ENCODE assay signal across 17 mouse cellular contexts in the genomic region with DNA sequence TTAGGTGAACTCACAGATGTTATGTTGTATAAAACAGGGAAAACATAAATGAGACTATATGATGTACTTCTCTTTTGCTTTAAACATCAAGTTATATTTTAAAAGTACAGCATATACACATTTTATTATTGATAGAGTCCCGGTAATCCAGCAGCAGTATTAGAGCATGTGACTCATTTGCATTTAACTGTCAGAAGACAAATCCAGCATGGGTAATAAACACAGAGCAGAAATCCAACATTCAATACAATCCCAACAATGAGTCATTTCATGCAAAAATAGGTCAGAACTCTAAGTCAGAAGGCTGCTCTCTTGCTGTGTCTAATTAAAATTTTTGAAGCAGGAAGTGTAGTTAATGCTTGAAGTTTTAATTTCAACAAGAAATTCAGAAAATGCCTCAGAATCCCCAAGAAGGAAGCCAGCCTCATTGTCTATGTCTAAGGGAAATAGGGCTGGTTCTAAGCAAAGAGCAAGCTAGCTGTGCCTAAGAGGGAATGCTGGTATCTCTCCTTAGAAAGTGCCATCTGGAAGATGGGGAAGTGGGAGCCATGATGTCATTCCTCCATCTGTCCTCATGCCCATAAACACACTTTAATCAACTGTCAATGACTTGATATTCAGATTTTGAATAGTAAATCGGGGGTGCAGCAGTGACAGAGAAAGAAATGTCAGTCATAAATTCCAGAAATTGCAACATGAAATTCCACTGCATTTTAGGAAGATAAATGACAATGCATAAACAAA.
DNase-seq lines count a peak whose midpoint lies in the region; ATAC-seq lines count a peak whose summit lies in the region.
"Had no signal": no experiment of that assay in that cellular context is flagged by ENCODE, and none has a peak within 500 bp of the region (broad histone marks: within the 10 kb centered on the region; RNA-seq: fewer than 3 reads in every experiment).

No protein-coding gene starts in this region.

- peak; percentile 10 for DNase-seq in layer of hippocampus, adult 11-12 months (ENCODE audit: low spot score)
- DNase-seq in layer of hippocampus, postnatal 25 days (ENCODE audit: extremely low spot score in 1 of 2, low spot score in 1 of 2), result no peak
- peak; percentile 9 to 17 for DNase-seq in cerebellum, adult 18-20 months
- DNase-seq in cerebellum, postnatal 36 days, result peak; percentile 6 to 24
- DNase-seq in retina, embryonic 14.5 days (ENCODE audit: low spot score), result peak; percentile 17
- DNase-seq in kidney, postnatal 25 days, result no peak
- DNase-seq in heart, adult 18-20 months, result no peak
- DNase-seq: adrenal gland, postnatal 10 days; heart, adult 2 months; heart, postnatal 10 days; kidney, adult 11 months; kidney, postnatal 14 days; lung, adult 2 months; lung, postnatal 4 days; right cerebral cortex, postnatal 25 days had no signal

- ATAC-seq in megakaryocyte-erythroid progenitor cell, adult 5-6 weeks (replicated peaks; ENCODE audit: low FRiP score, low TSS enrichment, poor library complexity, severe bottlenecking), result no peak
- ATAC-seq: midbrain, embryonic 13.5 days had no signal

Comparison
In these comparisons a context has a peak if more than half of its experiments do, and no peak if none do; other contexts are left out.
1. DNase-seq: peak in layer of hippocampus, adult 11-12 months (single experiment), cerebellum, adult 18-20 months (2 of 2), cerebellum, postnatal 36 days (2 of 2) and retina, embryonic 14.5 days (single experiment); none in layer of hippocampus, postnatal 25 days (0 of 2), kidney, postnatal 25 days (0 of 2) and heart, adult 18-20 months (0 of 2).